Mouse (Mus musculus): ENCODE data around the gene Prss35.

Prss35 gene

DNA sequence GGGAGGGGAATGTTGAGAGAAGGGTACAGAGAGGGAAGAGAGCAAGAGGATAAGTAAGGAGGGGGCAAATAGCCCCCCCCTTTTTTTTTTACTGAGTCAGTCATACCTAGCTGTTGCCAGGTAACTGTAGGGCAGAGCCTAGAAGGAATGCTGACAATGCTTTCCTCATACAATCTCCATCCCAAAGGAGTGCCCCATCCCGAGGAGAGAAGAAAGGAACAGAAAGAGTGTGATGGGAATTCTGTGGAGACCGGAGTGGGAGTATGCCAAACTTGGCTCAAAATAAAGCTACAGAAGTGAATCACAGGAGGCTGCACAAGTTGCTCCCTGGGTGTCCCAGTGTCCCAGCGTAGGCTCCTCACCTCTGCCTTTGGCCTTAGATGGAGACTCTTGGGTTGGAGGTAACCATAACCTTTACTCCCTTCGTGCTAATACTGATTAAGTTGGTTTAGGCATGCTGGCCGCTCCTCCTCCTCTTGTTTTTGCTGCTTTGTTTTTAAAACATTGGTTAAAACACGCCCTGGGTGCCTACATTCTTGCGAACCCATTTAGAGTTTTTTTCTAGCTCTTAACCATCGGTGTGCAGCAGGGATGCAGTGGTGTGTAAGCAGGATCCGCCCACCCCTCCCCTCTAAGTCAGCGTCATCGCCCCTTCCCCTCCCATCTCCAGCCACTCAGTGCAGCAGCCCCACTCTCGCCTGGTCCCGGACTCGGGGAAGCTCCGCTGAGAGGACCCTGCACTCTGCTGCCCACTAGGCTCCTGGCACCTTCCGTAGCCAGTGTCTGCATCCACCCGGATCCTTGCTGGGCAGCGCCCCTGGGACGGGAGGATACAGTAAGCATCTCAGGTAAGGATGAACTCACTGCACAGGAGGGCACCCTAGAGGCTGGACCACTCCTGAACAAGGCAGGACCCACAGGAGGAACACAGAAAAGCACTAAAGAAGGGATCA lies at the start of gene Prss35:
Gene Prss35, plus strand, starts transcription at position 691 of the 953 bp plus-strand sequence.
- peak; percentile 57 for DNase-seq (ENCODE audit: extremely low spot score)

DNA sequence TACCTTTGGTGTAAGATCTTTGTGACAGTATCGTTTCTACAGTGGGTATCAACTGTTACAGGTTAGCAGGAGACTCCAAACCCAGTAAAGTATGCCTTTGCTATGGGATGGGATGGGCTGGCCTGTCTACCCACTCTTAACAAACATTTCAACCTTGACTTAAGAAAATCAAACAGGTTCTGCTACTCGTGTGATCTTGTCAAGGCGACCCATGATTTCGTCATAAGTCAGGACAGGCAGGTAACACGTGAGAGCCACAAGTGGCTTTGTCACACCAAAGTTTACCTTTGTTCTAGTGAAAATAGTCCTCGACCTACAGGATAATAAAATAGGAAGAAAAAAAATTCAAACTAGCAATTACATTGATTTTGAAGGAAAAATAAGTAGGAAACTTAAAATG lies 49.5 kb upstream of the Prss35 start:
- no peak for DNase-seq (ENCODE audit: extremely low spot score)

DNA sequence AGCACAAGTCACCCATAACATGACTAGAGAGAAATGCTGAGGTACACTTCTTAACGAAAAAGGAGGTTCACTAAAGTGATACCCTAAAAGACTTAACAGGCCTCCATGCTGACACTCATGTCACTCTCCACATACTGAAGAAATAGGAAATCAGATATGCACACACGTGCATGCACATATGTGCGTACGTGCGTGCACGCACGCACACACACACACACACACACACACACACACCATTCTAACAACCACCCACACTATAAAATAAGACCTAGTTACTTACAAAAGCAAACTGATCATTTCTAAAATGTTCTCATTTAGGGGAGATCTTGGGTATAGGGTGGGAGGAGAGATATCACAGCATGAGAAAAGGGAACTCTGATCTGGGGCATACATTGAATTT lies 48.8 kb upstream of the Prss35 start:
- no peak for DNase-seq (ENCODE audit: extremely low spot score)

DNA sequence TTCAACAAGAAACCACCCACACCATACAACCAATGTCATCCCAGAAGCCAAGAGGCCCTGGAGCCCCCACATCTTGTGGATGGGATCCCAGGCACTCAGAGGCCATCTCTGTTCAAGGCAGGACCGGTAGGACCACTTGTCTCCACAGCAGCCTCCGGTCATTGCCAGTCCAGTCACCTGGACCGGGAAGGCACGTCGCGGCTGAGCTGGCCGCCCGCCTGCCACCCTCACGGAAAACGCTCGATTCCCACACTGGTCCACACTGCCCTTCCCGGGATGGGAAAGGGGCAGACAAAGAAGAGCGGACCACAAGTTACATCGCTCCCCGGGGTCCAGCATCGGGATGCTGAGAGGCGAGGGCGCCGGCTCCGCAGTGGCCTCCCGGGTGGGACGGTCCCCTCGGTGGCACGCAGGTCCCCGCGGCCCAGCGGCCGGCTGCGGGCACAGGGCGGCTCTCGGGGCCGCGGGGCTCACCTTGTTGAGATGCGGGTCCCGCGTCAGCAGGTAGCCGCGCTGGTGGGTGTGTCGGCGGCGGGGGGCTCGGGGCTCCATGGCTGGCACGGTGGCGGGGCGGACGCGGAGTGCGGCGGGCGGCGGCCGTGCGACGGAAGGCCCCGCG lies 48.1 kb upstream of the Prss35 start:
- DNase-seq (ENCODE audit: extremely low spot score), result peak; percentile 52

DNA sequence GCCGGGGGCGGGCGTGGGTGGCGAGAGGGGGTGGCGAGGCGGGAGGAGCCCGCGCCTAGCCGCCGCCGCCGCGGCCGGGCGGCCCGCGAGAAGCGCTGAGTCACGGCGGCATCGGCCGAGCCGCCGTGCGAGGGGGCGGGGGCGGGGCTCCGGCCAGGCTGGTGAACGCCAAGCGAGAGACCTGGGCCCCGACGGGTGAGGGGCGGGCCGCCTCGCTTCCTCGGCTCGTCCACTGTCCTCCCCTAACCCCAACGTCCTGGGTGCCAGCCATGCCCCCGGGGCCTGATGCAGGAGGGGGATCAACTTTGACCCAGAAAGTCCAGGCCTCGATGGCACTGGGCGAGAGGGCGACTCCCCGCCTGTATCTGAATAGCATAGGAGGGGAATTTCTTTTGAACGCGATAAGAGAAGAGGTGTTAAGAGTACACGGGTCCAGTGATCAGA lies 47.6 kb upstream of the Prss35 start, which contains the start of gene Me1:
Gene Me1, minus strand, starts transcription at position 136 of the 444 bp plus-strand sequence.
- peak; percentile 60 for DNase-seq (ENCODE audit: extremely low spot score)

DNA sequence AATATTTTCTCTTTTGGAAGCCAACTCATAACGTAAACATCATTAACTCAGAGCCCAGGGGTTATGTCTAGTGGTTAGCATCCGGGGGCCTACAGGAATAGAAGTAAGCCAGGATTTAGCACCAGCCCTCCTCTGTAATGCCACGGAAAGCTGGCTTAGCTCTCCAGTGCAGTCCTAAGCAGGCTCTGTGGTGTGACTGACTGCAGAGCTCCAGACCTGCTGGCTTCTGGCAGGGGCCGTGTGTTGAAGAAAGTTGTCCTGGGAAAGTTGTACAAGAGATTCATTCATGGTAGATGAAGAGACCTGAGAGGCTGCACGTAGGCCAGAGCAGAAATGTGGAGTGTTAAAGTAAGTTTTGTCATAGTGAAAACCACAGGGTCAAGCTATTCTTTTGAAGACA lies 42.2 kb upstream of the Prss35 start:
- DNase-seq (ENCODE audit: extremely low spot score), result no peak

DNA sequence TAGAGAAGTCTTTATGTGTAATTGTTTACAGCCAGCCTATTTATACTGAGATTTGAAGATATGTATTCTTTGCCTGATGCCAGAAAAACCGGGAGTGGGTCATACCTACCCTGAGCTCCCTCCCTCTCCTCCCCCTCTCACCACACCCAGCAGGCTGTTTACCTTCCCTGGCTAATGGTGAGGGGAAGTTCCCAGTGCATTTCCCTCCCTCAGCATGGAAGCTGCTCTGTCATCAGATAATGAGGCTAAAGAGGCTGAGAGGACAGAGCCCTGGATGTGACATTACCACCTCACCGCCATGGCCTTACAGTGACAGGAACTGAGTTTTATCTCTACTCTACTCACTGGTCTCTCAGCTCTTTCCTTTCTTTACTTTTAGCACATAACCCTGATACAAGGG lies 41.6 kb upstream of the Prss35 start:
- no peak for DNase-seq (ENCODE audit: extremely low spot score)

DNA sequence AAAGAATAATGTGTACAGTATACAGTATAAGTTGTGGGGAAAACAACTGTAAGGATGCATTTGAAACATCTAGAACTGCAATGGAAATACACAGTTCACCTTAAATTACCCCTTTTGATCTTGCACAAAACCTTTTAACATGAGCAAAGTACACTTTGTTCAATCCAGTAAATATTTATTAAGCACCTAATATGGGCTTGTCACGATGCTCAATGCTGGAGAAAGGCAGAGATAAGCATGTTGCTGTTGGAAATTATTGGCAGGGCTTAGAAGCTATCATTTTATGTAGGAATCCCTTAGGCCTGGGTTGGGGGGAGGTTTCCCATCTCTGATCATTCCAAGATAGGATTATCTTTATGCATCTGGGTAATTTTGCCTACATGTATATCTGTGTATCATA lies 36.0 kb upstream of the Prss35 start:
- DNase-seq (ENCODE audit: extremely low spot score), result no peak

DNA sequence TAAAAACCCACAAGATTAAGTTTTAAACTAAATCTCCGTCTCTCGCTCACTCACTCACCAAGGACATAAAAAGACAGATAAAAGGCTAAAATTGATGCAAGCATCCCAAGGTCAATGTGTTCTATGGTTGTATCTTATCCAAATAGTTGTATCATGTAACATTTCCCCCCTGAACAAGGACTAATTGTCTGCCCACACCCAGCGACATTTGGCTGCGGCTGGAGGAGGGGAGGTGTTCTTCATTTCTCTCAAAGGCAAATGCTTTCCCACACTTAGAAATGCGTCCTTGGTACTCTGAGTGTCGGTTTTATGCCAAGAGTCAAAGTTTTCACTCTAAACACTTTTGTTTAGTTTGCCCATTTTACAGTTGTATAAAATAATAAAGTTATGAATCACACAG lies 34.5 kb upstream of the Prss35 start:
- DNase-seq (ENCODE audit: extremely low spot score), result no peak

DNA sequence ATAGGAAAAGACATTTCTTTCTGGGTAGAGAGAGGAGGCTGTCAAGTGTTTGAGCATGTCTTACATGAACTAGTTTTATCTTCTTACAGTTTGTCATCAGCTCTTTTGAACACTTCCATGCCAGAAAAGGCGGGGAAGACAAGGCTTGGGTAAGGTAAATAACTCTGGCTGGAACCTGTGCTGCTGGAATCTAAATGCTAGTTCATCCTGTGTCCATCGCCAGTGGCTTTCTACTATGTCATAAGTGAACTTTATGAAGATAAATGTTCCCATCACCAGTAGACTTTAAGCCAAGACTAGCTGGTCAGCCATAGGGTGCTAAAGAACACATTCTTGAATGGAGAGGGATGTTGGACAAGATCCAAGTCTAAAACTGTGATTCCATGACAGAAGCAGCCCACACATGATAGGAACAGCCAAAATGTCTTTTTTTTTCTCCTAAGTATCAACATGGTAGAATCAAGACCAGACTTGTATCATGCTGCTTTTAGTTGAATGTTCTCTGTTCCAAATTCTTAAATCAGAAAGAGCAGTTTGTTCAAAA lies 33.3 kb upstream of the Prss35 start:
- no peak for DNase-seq (ENCODE audit: extremely low spot score)

DNA sequence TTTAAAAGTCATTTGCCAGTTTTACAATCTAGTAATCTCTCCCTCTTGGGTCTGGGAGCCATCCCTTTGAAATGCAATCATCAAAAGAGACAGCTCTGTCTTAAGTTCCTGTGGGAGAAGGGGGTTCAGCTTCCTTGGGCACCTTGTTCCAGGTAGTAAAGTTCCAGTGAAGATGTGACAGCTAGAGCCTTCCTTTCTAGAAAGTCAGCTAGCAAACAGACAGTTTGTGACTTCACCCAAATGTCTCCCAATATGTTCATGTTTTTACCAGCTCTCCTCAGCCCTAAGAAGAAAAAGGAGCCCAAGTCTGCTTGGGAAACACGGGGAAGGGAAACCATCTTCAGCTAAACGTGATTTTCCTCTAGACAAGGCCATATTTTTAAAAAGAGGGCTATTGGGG lies 30.8 kb upstream of the Prss35 start:
- DNase-seq (ENCODE audit: extremely low spot score), result no peak

DNA sequence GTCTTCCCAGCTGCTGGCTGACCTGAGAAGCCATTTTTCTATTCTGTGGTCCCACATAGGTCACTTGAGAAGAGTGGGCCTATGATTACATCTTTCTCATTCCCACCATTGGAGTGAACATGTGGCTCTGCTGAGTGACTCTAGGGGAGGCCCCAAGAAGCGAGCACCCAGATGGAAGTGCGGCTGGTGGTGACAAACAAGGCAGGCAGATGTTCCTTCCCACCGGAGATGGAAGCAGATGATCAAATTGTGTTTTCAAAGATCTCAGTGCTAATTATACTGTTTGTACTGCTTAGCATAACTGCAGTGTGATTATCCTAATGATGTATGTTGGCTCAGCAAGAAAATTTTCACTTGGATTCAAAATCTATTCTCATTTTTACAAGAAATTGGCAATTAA lies 29.4 kb upstream of the Prss35 start:
- no peak for DNase-seq (ENCODE audit: extremely low spot score)

DNA sequence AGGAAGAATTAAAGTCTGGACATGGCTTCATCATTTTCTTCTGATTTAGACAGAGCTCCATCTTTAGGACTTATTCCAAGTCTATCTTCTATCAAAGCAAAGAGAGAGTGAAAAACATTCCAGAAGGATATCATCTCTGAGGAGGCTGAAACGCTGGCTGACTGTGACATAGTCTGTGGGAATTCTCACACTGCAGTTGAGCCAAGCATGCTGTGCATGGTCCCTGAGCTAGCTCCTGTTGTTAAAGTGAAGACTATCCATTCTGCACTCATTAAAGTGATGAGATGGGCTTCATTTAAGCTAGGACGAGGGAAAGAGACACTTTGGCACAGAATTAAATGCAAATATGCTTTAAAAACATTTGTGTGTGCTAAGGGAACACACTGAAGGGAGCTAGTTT lies 26.9 kb upstream of the Prss35 start:
- DNase-seq (ENCODE audit: extremely low spot score), result no peak

DNA sequence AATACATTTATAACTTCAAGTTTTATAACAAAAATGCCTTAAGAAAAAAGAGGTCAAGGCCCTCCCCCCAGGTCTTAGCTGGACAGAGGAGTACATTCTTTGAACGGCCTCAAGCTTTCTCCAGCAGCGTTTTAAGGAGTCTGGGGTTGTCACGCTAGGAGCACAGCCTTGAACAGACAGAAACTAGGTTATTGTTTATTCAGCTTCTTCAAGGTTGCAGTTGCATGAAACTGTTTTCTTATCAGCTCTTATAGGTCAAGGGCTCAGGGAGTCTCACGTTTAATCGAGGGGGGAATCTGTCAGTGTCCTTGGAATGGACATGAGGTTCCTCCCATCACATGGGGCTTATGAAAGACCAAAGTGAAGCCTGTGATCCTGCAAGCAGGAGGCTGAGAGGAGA lies 26.3 kb upstream of the Prss35 start:
- DNase-seq (ENCODE audit: extremely low spot score), result no peak

DNA sequence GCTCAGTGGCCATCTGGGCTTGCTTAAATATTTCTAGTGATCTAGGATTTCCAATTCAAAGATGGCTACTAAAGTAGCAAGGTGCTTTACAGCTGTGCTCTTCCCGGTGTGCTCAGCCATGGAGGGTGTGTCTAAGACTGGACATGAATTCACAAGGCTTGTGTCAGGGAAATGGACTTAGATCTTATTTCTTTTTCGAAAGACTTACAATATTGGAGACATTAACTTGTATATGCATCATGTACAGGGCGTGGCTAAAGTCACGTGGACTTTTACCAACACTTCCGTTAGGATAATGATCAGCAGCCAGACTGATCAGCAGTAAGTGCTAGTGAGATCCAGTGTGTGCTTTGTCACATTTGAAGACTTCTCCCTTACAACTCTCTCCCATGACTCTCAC lies 23.2 kb upstream of the Prss35 start:
- DNase-seq (ENCODE audit: extremely low spot score), result no peak

DNA sequence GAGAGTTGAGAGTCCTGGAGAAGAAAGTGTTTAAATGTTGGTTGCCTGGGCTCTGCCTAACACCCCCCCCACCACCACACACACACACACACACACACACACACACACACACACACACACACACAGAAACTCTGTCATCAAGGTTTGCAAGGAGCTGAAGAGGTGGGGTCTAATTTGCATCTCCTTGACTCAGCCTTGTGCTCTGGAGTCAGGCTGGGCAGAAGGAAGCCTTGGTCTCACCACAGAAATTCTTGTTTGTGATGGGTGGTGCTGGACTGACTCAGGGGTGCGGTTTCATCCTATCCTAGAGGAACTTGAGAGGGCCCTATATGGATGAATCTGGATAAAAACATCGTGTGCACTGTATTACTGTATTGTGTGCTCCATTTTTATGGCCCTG lies 22.7 kb upstream of the Prss35 start:
- DNase-seq (ENCODE audit: extremely low spot score), result no peak

DNA sequence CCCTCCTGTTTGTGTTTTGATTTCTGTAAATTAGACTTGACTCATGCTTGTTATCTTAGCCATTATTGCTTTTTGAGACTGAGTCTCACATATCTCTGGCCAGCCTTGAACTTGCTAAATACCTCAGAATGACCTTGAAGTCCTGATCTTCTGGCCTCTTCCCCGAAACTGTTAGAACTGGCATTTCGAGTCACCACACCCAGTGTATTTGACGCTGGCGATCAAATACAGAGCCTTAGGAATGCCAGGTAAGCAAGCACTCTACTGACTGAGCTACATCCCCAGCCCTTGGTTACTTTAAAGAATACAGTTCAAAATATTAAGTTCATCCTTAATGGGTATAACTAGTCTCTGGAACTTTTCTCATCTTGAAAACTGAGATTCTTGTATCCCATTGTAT lies 18.4 kb upstream of the Prss35 start:
- no peak for DNase-seq (ENCODE audit: extremely low spot score)

DNA sequence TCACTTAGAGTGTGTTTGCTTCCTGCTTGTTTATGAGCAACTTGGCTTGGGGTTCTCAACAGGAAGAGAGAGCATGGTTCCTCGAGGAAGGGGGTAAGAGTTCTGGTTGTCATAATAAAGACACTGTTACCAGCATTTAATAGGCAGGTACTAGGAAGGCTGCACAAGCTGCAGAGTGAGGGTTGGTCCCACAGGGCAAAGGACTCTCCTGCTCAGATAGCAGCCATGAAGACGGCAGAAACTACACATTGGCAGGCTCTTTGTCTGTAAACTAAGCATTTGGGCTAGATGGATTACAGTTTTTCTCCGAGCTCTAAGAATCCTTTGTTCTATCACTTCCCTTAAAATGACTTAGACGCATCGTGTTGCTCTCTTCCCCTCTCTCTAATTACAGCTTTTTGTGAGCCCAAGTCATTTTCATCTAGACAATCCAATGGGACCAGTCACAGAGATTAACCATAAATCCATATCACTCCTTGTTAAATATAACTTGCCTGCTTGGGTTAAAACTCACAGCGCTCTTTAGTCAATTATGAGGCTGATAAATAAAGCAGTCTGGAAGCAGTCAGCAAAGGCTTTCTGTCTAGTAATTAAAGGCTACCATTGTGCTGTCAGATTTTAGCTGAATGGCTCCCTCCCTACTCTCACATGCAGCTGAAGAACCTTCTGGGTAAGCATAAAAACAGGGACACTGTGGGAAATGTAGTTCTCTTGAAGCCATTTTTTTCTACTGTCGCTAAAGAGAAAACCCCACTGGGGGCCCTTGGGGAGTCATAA lies 17.7 kb upstream of the Prss35 start:
- DNase-seq (ENCODE audit: extremely low spot score), result no peak

DNA sequence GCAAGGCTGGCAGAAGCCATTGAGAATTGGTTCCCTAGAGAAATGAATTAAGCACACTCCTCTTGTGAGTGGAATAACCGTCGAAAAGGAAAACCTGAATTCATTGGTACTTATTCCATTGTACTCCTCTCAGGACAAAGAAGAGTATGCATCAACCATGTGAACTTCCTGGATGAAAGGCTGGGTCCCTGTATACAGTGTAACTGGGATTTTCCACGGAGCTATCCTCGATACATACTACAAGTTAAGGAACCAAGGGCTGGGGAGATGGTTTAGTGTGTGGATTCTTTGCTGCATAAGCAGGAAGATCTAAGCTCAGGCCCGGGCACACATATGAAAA lies 17.1 kb upstream of the Prss35 start:
- DNase-seq (ENCODE audit: extremely low spot score), result no peak

DNA sequence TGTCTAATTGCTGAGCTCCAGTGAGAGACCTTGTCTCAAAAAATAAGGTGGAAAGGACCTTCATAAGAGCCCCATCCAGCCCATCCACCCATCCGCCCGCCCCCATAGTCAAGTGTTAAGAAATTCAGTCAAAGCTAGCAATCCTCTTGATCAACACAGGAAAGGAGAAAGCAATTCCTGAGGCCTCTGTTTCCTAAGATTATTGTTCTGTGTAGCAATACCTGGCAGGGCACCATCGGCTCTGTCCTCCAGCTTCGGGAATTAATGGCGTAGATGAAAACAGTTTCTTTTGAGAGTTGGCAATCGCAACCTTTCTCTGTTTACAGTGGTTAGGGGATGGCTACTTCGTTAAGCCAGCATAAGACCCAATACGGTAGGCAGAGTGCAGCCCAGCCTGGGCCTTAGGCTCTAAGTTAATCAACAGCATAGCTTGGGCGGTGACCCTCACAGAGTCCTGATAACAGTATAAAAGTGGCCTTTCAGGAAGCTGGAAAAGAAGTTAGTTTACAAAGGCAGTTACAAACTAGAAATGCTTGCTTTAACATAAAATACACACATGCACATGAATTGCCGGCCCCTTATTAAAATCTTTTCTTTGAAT lies 15.1 kb upstream of the Prss35 start:
- no peak for DNase-seq (ENCODE audit: extremely low spot score)

DNA sequence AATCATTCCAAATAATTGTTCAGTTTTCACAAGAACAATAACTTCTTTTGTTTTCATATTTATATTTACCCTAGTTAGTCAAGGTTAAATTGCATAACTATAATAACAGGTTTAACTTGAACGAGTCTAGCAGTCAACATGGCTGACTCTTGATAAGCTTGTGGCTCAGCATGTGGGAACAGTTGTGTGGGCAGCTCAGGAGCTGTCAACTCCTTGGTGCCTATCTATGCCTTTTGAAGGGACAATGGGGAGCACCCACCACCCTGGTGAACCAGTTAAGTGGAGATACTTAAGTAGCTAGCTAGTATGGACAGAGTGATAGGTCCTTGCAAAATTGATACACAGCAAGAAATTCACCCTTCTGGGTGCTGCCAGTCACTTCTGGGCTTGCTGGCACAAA lies 14.4 kb upstream of the Prss35 start:
- DNase-seq (ENCODE audit: extremely low spot score), result no peak

DNA sequence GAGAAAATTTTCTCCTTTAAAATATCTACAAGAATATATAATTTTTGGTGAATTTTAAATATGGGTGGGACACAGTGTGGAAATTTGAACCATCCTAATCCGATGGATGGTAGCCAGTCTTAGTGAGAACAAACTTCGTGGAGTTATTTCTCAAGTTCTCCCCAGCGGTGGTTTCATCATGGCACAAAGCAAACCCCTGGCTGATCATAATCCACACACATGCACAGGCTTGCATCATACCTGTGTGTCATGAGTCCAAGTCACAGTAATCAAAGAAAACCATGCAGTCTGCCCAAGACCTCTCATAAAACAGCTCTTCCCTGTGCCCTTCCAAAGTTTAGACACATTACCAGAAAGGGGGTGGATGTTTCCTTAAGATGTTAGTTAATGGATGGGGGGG lies 13.6 kb upstream of the Prss35 start:
- no peak for DNase-seq (ENCODE audit: extremely low spot score)
